22 mouse cellular contexts compared by ENCODE assay signal in the genomic region with DNA sequence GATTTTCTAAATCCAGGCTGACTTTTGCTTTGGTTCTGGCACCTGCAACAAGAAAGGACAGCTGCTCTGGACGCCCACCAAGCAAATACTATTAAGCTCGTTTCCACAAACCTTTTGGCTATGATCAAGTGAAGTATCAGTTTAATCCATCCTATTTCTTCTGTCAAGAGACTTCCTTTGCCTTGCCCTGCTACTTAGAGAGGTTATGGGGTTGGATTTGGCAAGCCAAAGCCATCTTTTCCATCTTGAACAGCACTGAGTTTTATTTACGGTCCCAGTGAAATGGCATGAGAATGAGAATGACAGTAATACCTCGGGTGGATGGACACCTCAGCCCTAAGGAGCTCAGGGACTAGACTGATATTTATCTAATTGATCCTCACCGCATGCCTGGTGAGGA.
DNase-seq lines count a peak whose midpoint lies in the region; ATAC-seq lines count a peak whose summit lies in the region.
"Had no signal": no experiment of that assay in that cellular context is flagged by ENCODE, and none has a peak within 500 bp of the region (broad histone marks: within the 10 kb centered on the region; RNA-seq: fewer than 3 reads in every experiment).

No protein-coding gene starts in this region.

- no peaks in the 10 kb centered on the region for H3K9me3 ChIP-seq in neural tube, embryonic 13.5 days
- no peaks in the 10 kb centered on the region for H3K9me3 ChIP-seq in neural tube, embryonic 15.5 days (replicated peaks)
- no peaks in the 10 kb centered on the region for H3K9me3 ChIP-seq in midbrain, embryonic 15.5 days
- H3K9me3 ChIP-seq: forebrain, embryonic 12.5 days; heart, embryonic 15.5 days; kidney, embryonic 15.5 days; limb, embryonic 15.5 days; liver, embryonic 15.5 days; neural tube, embryonic 12.5 days had no signal

- no peaks in the 10 kb centered on the region for H3K27me3 ChIP-seq in neural tube, embryonic 13.5 days
- no peaks in the 10 kb centered on the region for H3K27me3 ChIP-seq in neural tube, embryonic 15.5 days (replicated peaks)
- no peaks in the 10 kb centered on the region for H3K27me3 ChIP-seq in midbrain, embryonic 15.5 days (replicated peaks)
- H3K27me3 ChIP-seq: forebrain, embryonic 12.5 days; heart, embryonic 15.5 days; kidney, embryonic 15.5 days; limb, embryonic 15.5 days; liver, embryonic 15.5 days; neural tube, embryonic 12.5 days; Patski had no signal

- no peak overlapping the region for H3K9ac ChIP-seq in neural tube, embryonic 13.5 days
- no peak overlapping the region for H3K9ac ChIP-seq in neural tube, embryonic 15.5 days (replicated peaks)
- no peak overlapping the region for H3K9ac ChIP-seq in midbrain, embryonic 15.5 days
- H3K9ac ChIP-seq: forebrain, embryonic 12.5 days; heart, embryonic 15.5 days; kidney, embryonic 15.5 days; limb, embryonic 15.5 days; liver, embryonic 15.5 days; neural tube, embryonic 12.5 days had no signal

- DNase-seq in cerebellum, postnatal 10 days, result peak; percentile 67 to 69
- DNase-seq in cerebellum, adult 8-10 months, result no peak
- DNase-seq in c-Kit-positive CD71-positive TER-119-positive erythroid progenitor cells, embryonic 14.5 days (ENCODE audit: low spot score), result no peak
- no peak for DNase-seq in layer of hippocampus, adult 9-10 months (ENCODE audit: low spot score)
- DNase-seq in thymus, adult 18-20 months, result no peak
- DNase-seq: adrenal gland, adult 8-10 months; cerebellum, postnatal 36 days; gastrocnemius, postnatal 25 days; heart, postnatal 4 days; layer of hippocampus, postnatal 36 days; right cerebral cortex, postnatal 14 days had no signal

- no peaks in the 10 kb centered on the region for H3K36me3 ChIP-seq in neural tube, embryonic 13.5 days
- no peaks in the 10 kb centered on the region for H3K36me3 ChIP-seq in neural tube, embryonic 15.5 days
- no peaks in the 10 kb centered on the region for H3K36me3 ChIP-seq in midbrain, embryonic 15.5 days (replicated peaks)
- H3K36me3 ChIP-seq: forebrain, embryonic 12.5 days; heart, embryonic 15.5 days; kidney, embryonic 15.5 days; limb, embryonic 15.5 days; liver, embryonic 15.5 days; neural tube, embryonic 12.5 days had no signal

- H3K4me1 ChIP-seq in neural tube, embryonic 13.5 days (replicated peaks), result peaks cover 19% of the 10 kb centered on the region
- peaks cover 13% of the 10 kb centered on the region for H3K4me1 ChIP-seq in neural tube, embryonic 15.5 days
- H3K4me1 ChIP-seq in midbrain, embryonic 15.5 days, result peaks cover 8% of the 10 kb centered on the region
- H3K4me1 ChIP-seq: heart, embryonic 15.5 days; kidney, embryonic 15.5 days; limb, embryonic 15.5 days; liver, embryonic 15.5 days had no signal

- ATAC-seq in neural tube, embryonic 13.5 days (ENCODE audit: low read depth), result no peak
- ATAC-seq in neural tube, embryonic 15.5 days (ENCODE audit: low FRiP score), result no peak
- peak; percentile 58 for ATAC-seq in midbrain, embryonic 15.5 days (replicated peaks)
- ATAC-seq: intestine, embryonic 16.5 days; Patski had no signal

- no peak overlapping the region for H3K4me2 ChIP-seq in neural tube, embryonic 13.5 days
- H3K4me2 ChIP-seq in neural tube, embryonic 15.5 days, result no peak overlapping the region
- no peak overlapping the region for H3K4me2 ChIP-seq in midbrain, embryonic 15.5 days
- H3K4me2 ChIP-seq: forebrain, embryonic 12.5 days; heart, embryonic 15.5 days; kidney, embryonic 15.5 days; limb, embryonic 15.5 days; liver, embryonic 15.5 days; neural tube, embryonic 12.5 days had no signal

- H3K4me3 ChIP-seq in neural tube, embryonic 13.5 days, result no peak overlapping the region
- H3K4me3 ChIP-seq in neural tube, embryonic 15.5 days (replicated peaks), result no peak overlapping the region
- H3K4me3 ChIP-seq in midbrain, embryonic 15.5 days, result no peak overlapping the region
- H3K4me3 ChIP-seq: forebrain, embryonic 12.5 days; heart, embryonic 15.5 days; kidney, embryonic 15.5 days; limb, embryonic 15.5 days; liver, embryonic 15.5 days; neural tube, embryonic 12.5 days had no signal

- 0 out of 2 replicates have a peak overlapping the region, but pooled peaks have one; percentile 13 for H3K27ac ChIP-seq in neural tube, embryonic 13.5 days (replicated peaks)
- H3K27ac ChIP-seq in neural tube, embryonic 15.5 days (replicated peaks), result no peak overlapping the region
- H3K27ac ChIP-seq in midbrain, embryonic 15.5 days, result 0 out of 2 replicates have a peak overlapping the region, but pooled peaks have one; percentile 17
- H3K27ac ChIP-seq: forebrain, embryonic 12.5 days; heart, embryonic 15.5 days; kidney, embryonic 15.5 days; limb, embryonic 15.5 days; liver, embryonic 15.5 days; neural tube, embryonic 12.5 days had no signal

- 44% methylated on average over 5 of the region's 5 CpGs for WGBS in neural tube, embryonic 13.5 days
- WGBS in neural tube, embryonic 15.5 days, result 36% methylated on average over 5 of the region's 5 CpGs
- 17% methylated on average over 5 of the region's 5 CpGs for WGBS in midbrain, embryonic 15.5 days

Comparison
In these comparisons a context has a peak if more than half of its experiments do, and no peak if none do; other contexts are left out.
1. DNase-seq: peak in cerebellum, postnatal 10 days (2 of 2); none in cerebellum, adult 8-10 months (single experiment), c-Kit-positive CD71-positive TER-119-positive erythroid progenitor cells, embryonic 14.5 days (single experiment), layer of hippocampus, adult 9-10 months (single experiment) and thymus, adult 18-20 months (0 of 2).